Mouse (Mus musculus) heart, postnatal 0 days (tissue): Measurements from ENCODE around the gene AC109138.7.

Experiments
- CTCF ChIP-seq: IDR thresholded peaks from 2 replicates; pipeline ENCODE4 v1.5.1; 2016; ENCODE audit warnings: antibody characterized with exemption, control low read depth, low read depth
- EP300 ChIP-seq: IDR thresholded peaks from 2 replicates; pipeline ENCODE4 v1.6.1; 2016; ENCODE audit warnings: antibody characterized with exemption, low read depth

DNA sequence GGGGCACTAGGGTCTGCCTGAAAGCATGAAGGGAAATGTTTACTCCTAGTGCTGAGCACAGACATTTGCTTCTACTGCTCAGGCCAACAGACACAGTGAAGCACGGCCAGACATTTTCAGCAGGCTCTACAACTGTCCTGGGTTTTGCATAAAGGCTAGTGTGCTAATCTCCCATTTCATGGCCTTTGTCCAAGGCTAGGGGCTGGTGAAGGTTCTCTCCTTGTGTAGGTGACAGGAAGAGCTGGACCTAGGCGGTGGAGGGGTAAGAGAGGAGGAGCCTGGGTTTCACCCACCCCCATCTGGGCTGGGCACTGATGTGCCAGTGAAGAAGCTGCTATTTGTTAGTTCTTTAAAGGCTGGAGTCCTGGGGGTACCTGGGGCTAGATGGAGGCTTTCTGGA lies 49.4 kb upstream of the AC109138.7 start:
- TF ChIP-seq CTCF (no peak), EP300 (no peak)
